Mouse (Mus musculus) lung, embryonic 16.5 days (tissue): ENCODE results near the gene Wdcp. TPM values are rescaled to one million over a fixed set of nuclear protein-coding genes. Genes with fewer than 3 reads are reported as not detected.

ENCODE experiments used
- ATAC-seq: fragments of 200-750 bp; cut with Nextera tagmentation; 2 replicates; pipeline ENCODE4 v1.8.0; 2017; ENCODE audit warnings: low read depth, mild to moderate bottlenecking, moderate library complexity
- H3K27ac ChIP-seq: fragments of 300-500 bp; sonication (generic); 2 replicates; pipeline ENCODE4 v1.5.1; 2014; ENCODE audit warnings: mild to moderate bottlenecking, control low read depth, low read length
- H3K27me3 ChIP-seq: fragments of 300-500 bp; sonication (generic); 2 replicates; pipeline ENCODE4 v1.6.1; 2014; ENCODE audit warnings: low read depth, low read length, mixed read lengths; ENCODE audit not compliant: control insufficient read depth, insufficient read depth
- H3K36me3 ChIP-seq: fragments of 300-500 bp; sonication (generic); 2 replicates; pipeline ENCODE4 v1.6.1; 2014; ENCODE audit warnings: low read length; ENCODE audit not compliant: control insufficient read depth, insufficient read depth
- H3K4me1 ChIP-seq: fragments of 300-500 bp; sonication (generic); replicated peaks from 2 replicates; pipeline ENCODE4 v1.6.1; 2014; ENCODE audit warnings: low read length, mixed read lengths; ENCODE audit not compliant: control insufficient read depth, insufficient read depth
- H3K4me2 ChIP-seq: fragments of 300-500 bp; sonication (generic); 2 replicates; pipeline ENCODE4 v1.6.1; 2014; ENCODE audit warnings: low read depth, low read length, control low read depth
- H3K4me3 ChIP-seq: fragments of 300-500 bp; sonication (generic); 2 replicates; pipeline ENCODE4 v1.5.1; 2014; ENCODE audit warnings: mild to moderate bottlenecking, low read length, control low read depth
- H3K9ac ChIP-seq: fragments of 300-500 bp; sonication (generic); 2 replicates; pipeline ENCODE4 v1.6.1; 2014; ENCODE audit warnings: low read length, control low read depth
- H3K9me3 ChIP-seq: fragments of 300-500 bp; sonication (generic); 2 replicates; pipeline ENCODE4 v1.6.1; 2016; ENCODE audit warnings: low read length; ENCODE audit not compliant: control insufficient read depth
- WGBS: fragments of 180-500 bp; shearing (Covaris S2); extraction: QIAGEN DNeasy Blood & Tissue Kit; methylation state at CpG from one replicate; pipeline ENCODE4 v1.1.7; 2014; 5-methylcytosine and 5-hydroxymethylcytosine counted together
- polyA plus RNA-seq: library from polyadenylated mRNA; unstranded; fragments of >200 nt; fragmentation: Nextera tagmentation; extraction: Ambion mirVana; gene quantifications from 2 replicates; pipeline ENCODE4 v1.2.1, GENCODE M21; 2015

Wdcp gene
- polyA plus RNA-seq, 1 experiment from 2014 or later = 15.5 TPM

GRCm38 (mm10) chr12:4905946-4906345, 62.8 kb downstream of the Wdcp start:
- 80% methylated on average over 7 of the region's 7 CpGs for WGBS
- Histone ChIP-seq H3K9ac (no peak overlapping the region), H3K4me1 (peaks cover 2% of the 10 kb centered on the region; the same call in 1 of the 2 replicates), H3K4me3 (no peak overlapping the region), H3K27me3 (no peaks in the 10 kb centered on the region), H3K4me2 (no peak overlapping the region), H3K9me3 (no peaks in the 10 kb centered on the region), H3K27ac (no peak overlapping the region), H3K36me3 (no peaks in the 10 kb centered on the region)
- no peak for ATAC-seq

GRCm38 (mm10) chr12:4906476-4906875, 63.4 kb downstream of the Wdcp start:
- Histone ChIP-seq H3K27ac (no peak overlapping the region), H3K4me3 (peak overlapping the region; percentile 84), H3K36me3 (no peaks in the 10 kb centered on the region), H3K9me3 (no peaks in the 10 kb centered on the region), H3K4me1 (peaks cover 2% of the 10 kb centered on the region; the same call in 1 of the 2 replicates), H3K9ac (peak overlapping the region; percentile 86), H3K4me2 (peak overlapping the region; percentile 87), H3K27me3 (no peaks in the 10 kb centered on the region)
- ATAC-seq = no peak
- 42% methylated on average over 7 of the region's 7 CpGs for WGBS

GRCm38 (mm10) chr12:4906951-4907906, 64.1 kb downstream of the Wdcp start, which contains the start of gene Ubxn2a:
TSS of gene Ubxn2a (minus strand) at chr12:4907705.
- whole genome bisulfite sequencing = under 1% methylated on average over 124 of the region's 125 CpGs
- Histone ChIP-seq H3K4me3 (peak within 1 kb of the TSS; percentile 84), H3K9me3 (no peaks in the 10 kb centered on the region), H3K36me3 (no peaks in the 10 kb centered on the region), H3K4me2 (peak within 1 kb of the TSS; percentile 87), H3K9ac (peak within 1 kb of the TSS; percentile 86), H3K27me3 (no peaks in the 10 kb centered on the region), H3K27ac (peak within 1 kb of the TSS; percentile 79), H3K4me1 (peaks cover 2% of the 10 kb centered on the region; the same call in 1 of the 2 replicates)
- peak; percentile 95 for ATAC-seq

GRCm38 (mm10) chr12:4908391-4908790, 65.3 kb downstream of the Wdcp start:
- no peak overlapping the region for H3K4me3 ChIP-seq
- WGBS = 81% methylated on average over 7 of the region's 7 CpGs
- ATAC-seq = no peak

More at GRCm38 (mm10) chr12:4908391-4908790, 65.3 kb downstream of the Wdcp start:
- Histone ChIP-seq H3K36me3 (no peaks in the 10 kb centered on the region), H3K27me3 (no peaks in the 10 kb centered on the region), H3K9ac (no peak overlapping the region), H3K27ac (no peak overlapping the region), H3K4me1 (peaks cover 2% of the 10 kb centered on the region; the same call in 1 of the 2 replicates), H3K9me3 (no peaks in the 10 kb centered on the region), H3K4me2 (no peak overlapping the region)

Other genes with a start within 250 kb of the Wdcp start
- gene Fam228a, start 104.9 kb upstream of the Wdcp start, polyA plus RNA-seq = 0.13 and 0.34 TPM in 2 replicates
- gene Pfn4, start 74.3 kb upstream of the Wdcp start, polyA plus RNA-seq = 2.0 and 2.3 TPM in 2 replicates
- gene Fam228b, start 74.0 kb upstream of the Wdcp start, polyA plus RNA-seq = 2.6 and 2.8 TPM in 2 replicates
- 161 and 180 TPM in 2 replicates for gene Sf3b6, start 25.8 kb upstream of the Wdcp start, polyA plus RNA-seq
- 8.8 and 9.3 TPM in 2 replicates for gene Fkbp1b, start 1.7 kb upstream of the Wdcp start, polyA plus RNA-seq
- 1.8 and 2.3 TPM in 2 replicates for gene Mfsd2b, start 31.1 kb downstream of the Wdcp start, polyA plus RNA-seq
- 24.7 and 25.4 TPM in 2 replicates for gene Ubxn2a, start 64.4 kb downstream of the Wdcp start, polyA plus RNA-seq
- gene Atad2b, start 74.0 kb downstream of the Wdcp start, polyA plus RNA-seq = 7.7 and 8.4 TPM in 2 replicates